Mouse (Mus musculus): ENCODE results near the gene Pld2. TPM values are rescaled to one million over a fixed set of nuclear protein-coding genes. Genes with fewer than 3 reads are reported as not detected.

Pld2 gene
- polyA plus RNA-seq (2015; fragmentation: Nextera tagmentation; extraction: Ambion mirVana): 20.6 and 21.4 TPM in 2 replicates

GRCm38 (mm10) chr11:70539877-70540587, at the start of gene Pld2:
Gene Pld2 (plus strand): TSS chr11:70540064.
- Histone ChIP-seq H3K27me3 (replicated peaks; ENCODE audit: control insufficient read depth, insufficient read depth, low read length) (no peaks in the 10 kb centered on the region; the same call in 1 of the 2 replicates), H3K4me2 (ENCODE audit: low read length) (peak within 1 kb of the TSS; percentile 65), H3K36me3 (ENCODE audit: control insufficient read depth, insufficient read depth, low read length) (no peaks in the 10 kb centered on the region), H3K4me1 (ENCODE audit: control insufficient read depth, insufficient read depth, low read depth, low read length) (peaks cover 8% of the 10 kb centered on the region), H3K27ac (ENCODE audit: low read depth, low read length) (peak within 1 kb of the TSS; percentile 68), H3K9me3 (ENCODE audit: control insufficient read depth, low read length) (no peaks in the 10 kb centered on the region), H3K4me3 (ENCODE audit: low read length) (peak within 1 kb of the TSS; percentile 57), H3K9ac (ENCODE audit: low read depth, low read length) (peak within 1 kb of the TSS; percentile 74)
- peak; percentile 94 for ATAC-seq
- WGBS: under 1% methylated on average over 43 of the region's 65 CpGs

GRCm38 (mm10) chr11:70499566-70500475, 40.0 kb upstream of the Pld2 start:
- Histone ChIP-seq H3K9me3 (ENCODE audit: control insufficient read depth, low read length) (no peaks in the 10 kb centered on the region), H3K27me3 (replicated peaks; ENCODE audit: control insufficient read depth, insufficient read depth, low read length) (no peaks in the 10 kb centered on the region), H3K9ac (ENCODE audit: low read depth, low read length) (no peak overlapping the region), H3K4me2 (ENCODE audit: low read length) (no peak overlapping the region), H3K27ac (ENCODE audit: low read depth, low read length) (no peak overlapping the region), H3K4me1 (ENCODE audit: control insufficient read depth, insufficient read depth, low read depth, low read length) (no peaks in the 10 kb centered on the region), H3K4me3 (ENCODE audit: low read length) (no peak overlapping the region), H3K36me3 (ENCODE audit: control insufficient read depth, insufficient read depth, low read length) (no peaks in the 10 kb centered on the region)
- ATAC-seq: no peak
- 74% methylated on average over 14 of the region's 14 CpGs for WGBS

GRCm38 (mm10) chr11:70500476-70500812, 39.4 kb upstream of the Pld2 start:
- Histone ChIP-seq H3K9me3 (ENCODE audit: control insufficient read depth, low read length) (no peaks in the 10 kb centered on the region), H3K4me3 (ENCODE audit: low read length) (no peak overlapping the region), H3K36me3 (ENCODE audit: control insufficient read depth, insufficient read depth, low read length) (no peaks in the 10 kb centered on the region), H3K27me3 (replicated peaks; ENCODE audit: control insufficient read depth, insufficient read depth, low read length) (no peaks in the 10 kb centered on the region), H3K4me1 (ENCODE audit: control insufficient read depth, insufficient read depth, low read depth, low read length) (no peaks in the 10 kb centered on the region), H3K27ac (ENCODE audit: low read depth, low read length) (no peak overlapping the region), H3K9ac (ENCODE audit: low read depth, low read length) (no peak overlapping the region), H3K4me2 (ENCODE audit: low read length) (no peak overlapping the region)
- ATAC-seq: no peak
- 95% methylated on average over 1 of the region's 1 CpGs for WGBS

- H3K9me3 ChIP-seq (ENCODE audit: control insufficient read depth, low read length): no peaks in the 10 kb centered on the region
- no peak overlapping the region for H3K4me3 ChIP-seq (ENCODE audit: low read length)
- H3K27ac ChIP-seq (ENCODE audit: low read depth, low read length): no peak overlapping the region
- H3K4me2 ChIP-seq (ENCODE audit: low read length): no peak overlapping the region
- WGBS: 77% methylated on average over 3 of the region's 3 CpGs
- no peak overlapping the region for H3K9ac ChIP-seq (ENCODE audit: low read depth, low read length)
- H3K36me3 ChIP-seq (ENCODE audit: control insufficient read depth, insufficient read depth, low read length): no peaks in the 10 kb centered on the region
- no peaks in the 10 kb centered on the region for H3K4me1 ChIP-seq (ENCODE audit: control insufficient read depth, insufficient read depth, low read depth, low read length)
- ATAC-seq: no peak
- no peaks in the 10 kb centered on the region for H3K27me3 ChIP-seq (replicated peaks; ENCODE audit: control insufficient read depth, insufficient read depth, low read length)
These were observed 37.8 kb upstream of the Pld2 start for GRCm38 (mm10) chr11:70502018-70502417.

GRCm38 (mm10) chr11:70504970-70505369, 34.9 kb upstream of the Pld2 start, which contains the start of gene Tm4sf5:
Gene Tm4sf5 (plus strand): TSS chr11:70505244.
- Histone ChIP-seq H3K4me1 (ENCODE audit: control insufficient read depth, insufficient read depth, low read depth, low read length) (peaks cover 3% of the 10 kb centered on the region), H3K4me3 (ENCODE audit: low read length) (no peak within 1 kb of the TSS), H3K27ac (ENCODE audit: low read depth, low read length) (no peak within 1 kb of the TSS), H3K27me3 (replicated peaks; ENCODE audit: control insufficient read depth, insufficient read depth, low read length) (0 out of 2 replicates have a peak, but pooled peaks cover 2% of the 10 kb centered on the region), H3K4me2 (ENCODE audit: low read length) (no peak within 1 kb of the TSS), H3K9ac (ENCODE audit: low read depth, low read length) (no peak within 1 kb of the TSS), H3K9me3 (ENCODE audit: control insufficient read depth, low read length) (no peaks in the 10 kb centered on the region), H3K36me3 (ENCODE audit: control insufficient read depth, insufficient read depth, low read length) (no peaks in the 10 kb centered on the region)
- WGBS: 87% methylated on average over 9 of the region's 9 CpGs
- ATAC-seq: no peak

- no peaks in the 10 kb centered on the region for H3K36me3 ChIP-seq (ENCODE audit: control insufficient read depth, insufficient read depth, low read length)
- no peak overlapping the region for H3K9ac ChIP-seq (ENCODE audit: low read depth, low read length)
- H3K4me3 ChIP-seq (ENCODE audit: low read length): no peak overlapping the region
- no peak overlapping the region for H3K4me2 ChIP-seq (ENCODE audit: low read length)
- H3K9me3 ChIP-seq (ENCODE audit: control insufficient read depth, low read length): no peaks in the 10 kb centered on the region
- H3K27ac ChIP-seq (ENCODE audit: low read depth, low read length): no peak overlapping the region
- peaks cover 3% of the 10 kb centered on the region for H3K4me1 ChIP-seq (ENCODE audit: control insufficient read depth, insufficient read depth, low read depth, low read length)
- WGBS: 22% methylated on average over 4 of the region's 4 CpGs
- H3K27me3 ChIP-seq (replicated peaks; ENCODE audit: control insufficient read depth, insufficient read depth, low read length): peaks cover 4% of the 10 kb centered on the region; the same call in 1 of the 2 replicates
- ATAC-seq: no peak
These were observed 33.5 kb upstream of the Pld2 start for GRCm38 (mm10) chr11:70506385-70506784.

- no peak for ATAC-seq
- Histone ChIP-seq H3K4me3 (ENCODE audit: low read length) (no peak overlapping the region), H3K27me3 (replicated peaks; ENCODE audit: control insufficient read depth, insufficient read depth, low read length) (peaks cover 4% of the 10 kb centered on the region; the same call in 1 of the 2 replicates), H3K4me1 (ENCODE audit: control insufficient read depth, insufficient read depth, low read depth, low read length) (peaks cover 3% of the 10 kb centered on the region), H3K9ac (ENCODE audit: low read depth, low read length) (no peak overlapping the region), H3K9me3 (ENCODE audit: control insufficient read depth, low read length) (no peaks in the 10 kb centered on the region), H3K27ac (ENCODE audit: low read depth, low read length) (no peak overlapping the region), H3K36me3 (ENCODE audit: control insufficient read depth, insufficient read depth, low read length) (no peaks in the 10 kb centered on the region), H3K4me2 (ENCODE audit: low read length) (no peak overlapping the region)
- 78% methylated on average over 7 of the region's 7 CpGs for WGBS
These were observed 32.8 kb upstream of the Pld2 start for GRCm38 (mm10) chr11:70506962-70507515.

GRCm38 (mm10) chr11:70509753-70510564, 29.9 kb upstream of the Pld2 start:
- peak; percentile 79 for ATAC-seq
- 10% methylated on average over 19 of the region's 19 CpGs for WGBS
- Histone ChIP-seq H3K27me3 (replicated peaks; ENCODE audit: control insufficient read depth, insufficient read depth, low read length) (peaks cover 4% of the 10 kb centered on the region; the same call in 1 of the 2 replicates), H3K4me2 (ENCODE audit: low read length) (peak overlapping the region; percentile 46), H3K4me1 (ENCODE audit: control insufficient read depth, insufficient read depth, low read depth, low read length) (peaks cover 3% of the 10 kb centered on the region), H3K9me3 (ENCODE audit: control insufficient read depth, low read length) (no peaks in the 10 kb centered on the region), H3K27ac (ENCODE audit: low read depth, low read length) (no peak overlapping the region), H3K4me3 (ENCODE audit: low read length) (0 out of 2 replicates have a peak overlapping the region, but pooled peaks have one; percentile 15), H3K9ac (ENCODE audit: low read depth, low read length) (peak overlapping the region; percentile 36), H3K36me3 (ENCODE audit: control insufficient read depth, insufficient read depth, low read length) (no peaks in the 10 kb centered on the region)
